Comparison of ENCODE assay signal across 10 mouse cellular contexts in genomic region chr5:129729286-129729685, GRCm38 (mm10). TPM values are rescaled to one million over a fixed set of nuclear protein-coding genes. Genes with fewer than 3 reads are reported as not detected.
DNase-seq lines count a peak whose midpoint lies in the region; ATAC-seq and TF ChIP-seq lines count a peak whose summit lies in the region.
"Had no signal": no experiment of that assay in that cellular context is flagged by ENCODE, and none has a peak within 500 bp of the region (broad histone marks: within the 10 kb centered on the region; RNA-seq: fewer than 3 reads in every experiment).

No protein-coding gene starts in this region.

- no peak overlapping the region for H3K4me2 ChIP-seq in intestine, embryonic 16.5 days (ENCODE audit: low read depth, low read length)
- H3K4me2 ChIP-seq in stomach, postnatal 0 days (replicated peaks; ENCODE audit: low read depth): no peak overlapping the region
- H3K4me2 ChIP-seq in forebrain, embryonic 12.5 days: no peak overlapping the region

- TF ChIP-seq CTCF in stomach, postnatal 0 days (IDR thresholded peaks at IDR 0.05; ENCODE audit: low read depth): no peak

- peak overlapping the region; percentile 45; the same call in 1 of the 2 replicates for H3K9ac ChIP-seq in intestine, embryonic 16.5 days (ENCODE audit: low read depth, low read length)
- H3K9ac ChIP-seq in stomach, postnatal 0 days (ENCODE audit: low read length): peak overlapping the region; percentile 35; the same call in 1 of the 2 replicates
- no peak overlapping the region for H3K9ac ChIP-seq in forebrain, embryonic 12.5 days

- 35% methylated on average over 11 of the region's 11 CpGs for WGBS in intestine, embryonic 16.5 days
- 27% methylated on average over 11 of the region's 11 CpGs for WGBS in stomach, postnatal 0 days
- 71% methylated on average over 11 of the region's 11 CpGs for WGBS in forebrain, embryonic 12.5 days

- peaks cover 29% of the 10 kb centered on the region for H3K4me1 ChIP-seq in intestine, embryonic 16.5 days (ENCODE audit: control insufficient read depth, insufficient read depth, low read length)
- H3K4me1 ChIP-seq in stomach, postnatal 0 days (replicated peaks; ENCODE audit: control insufficient read depth, insufficient read depth): peaks cover 5% of the 10 kb centered on the region; the same call in 1 of the 2 replicates
- peaks cover 22% of the 10 kb centered on the region for H3K4me1 ChIP-seq in forebrain, embryonic 12.5 days

- no peak overlapping the region for H3K4me3 ChIP-seq in intestine, embryonic 16.5 days (ENCODE audit: low read length)
- H3K4me3 ChIP-seq in stomach, postnatal 0 days (ENCODE audit: low read depth, low read length): no peak overlapping the region
- H3K4me3 ChIP-seq in forebrain, embryonic 12.5 days (replicated peaks): no peak overlapping the region

- no peak for ATAC-seq in intestine, embryonic 16.5 days
- ATAC-seq in stomach, postnatal 0 days (ENCODE audit: low FRiP score, low TSS enrichment): no peak
- ATAC-seq in forebrain, embryonic 12.5 days (ENCODE audit: low FRiP score): no peak

- no peaks in the 10 kb centered on the region for H3K9me3 ChIP-seq in intestine, embryonic 16.5 days (ENCODE audit: control insufficient read depth, low read length)
- no peaks in the 10 kb centered on the region for H3K9me3 ChIP-seq in stomach, postnatal 0 days (ENCODE audit: control insufficient read depth, low read length)
- no peaks in the 10 kb centered on the region for H3K9me3 ChIP-seq in forebrain, embryonic 12.5 days

- peak; percentile 46 to 64 for DNase-seq in cerebellum, postnatal 10 days
- DNase-seq in cerebellum, adult 11-12 months: no peak
- peak; percentile 17 for DNase-seq in lung, postnatal 10 days
- DNase-seq in lung, postnatal 25 days (ENCODE audit: low spot score): no peak
- DNase-seq in stomach, postnatal 0 days (ENCODE audit: low spot score): peak; percentile 41
- no peak for DNase-seq in layer of hippocampus, postnatal 25 days (ENCODE audit: extremely low spot score in 1 of 2, low spot score in 1 of 2)

- no peaks in the 10 kb centered on the region for H3K27me3 ChIP-seq in intestine, embryonic 16.5 days (replicated peaks; ENCODE audit: control insufficient read depth, insufficient read depth, low read length)
- H3K27me3 ChIP-seq in stomach, postnatal 0 days (ENCODE audit: control insufficient read depth, insufficient read depth, low read length): no peaks in the 10 kb centered on the region
- H3K27me3 ChIP-seq in forebrain, embryonic 12.5 days: no peaks in the 10 kb centered on the region

- H3K27ac ChIP-seq in intestine, embryonic 16.5 days (ENCODE audit: low read length): peak overlapping the region; percentile 76
- no peak overlapping the region for H3K27ac ChIP-seq in stomach, postnatal 0 days (replicated peaks)
- H3K27ac ChIP-seq in forebrain, embryonic 12.5 days: no peak overlapping the region

- no peaks in the 10 kb centered on the region for H3K36me3 ChIP-seq in intestine, embryonic 16.5 days (ENCODE audit: control insufficient read depth, insufficient read depth, low read length)
- no peaks in the 10 kb centered on the region for H3K36me3 ChIP-seq in stomach, postnatal 0 days (ENCODE audit: control insufficient read depth, insufficient read depth, low read length)
- H3K36me3 ChIP-seq in forebrain, embryonic 12.5 days (replicated peaks): 0 out of 2 replicates have a peak, but pooled peaks cover 4% of the 10 kb centered on the region

- no peak for TF ChIP-seq EP300 in stomach, postnatal 0 days (optimal IDR thresholded peaks at IDR 0.05)

RNA-seq across cellular contexts. Expression of gene Nipsnap2, which starts 4.4 kb away (rescaled TPM):
- 73.9 and 80.4 TPM in 2 replicates for polyA plus RNA-seq in intestine, embryonic 16.5 days (2015; fragmentation: Nextera tagmentation; extraction: Ambion mirVana)
- polyA plus RNA-seq in stomach, postnatal 0 days (2015; fragmentation: Nextera tagmentation; extraction: Ambion mirVana): 87.1 and 92.5 TPM in 2 replicates
- 10 to 100 TPM; 79.5 to 89.7 TPM for total RNA-seq in layer of hippocampus, postnatal 25 days (2021)
- 79.0 and 83.1 TPM in 2 replicates for polyA plus RNA-seq in forebrain, embryonic 12.5 days (2016; fragmentation: Nextera tagmentation; extraction: Ambion mirVana)

RNA-seq across cellular contexts. Expression of gene Mrps17, which starts 14.0 kb away (rescaled TPM):
- 183 and 196 TPM in 2 replicates for polyA plus RNA-seq in intestine, embryonic 16.5 days (2015; fragmentation: Nextera tagmentation; extraction: Ambion mirVana)
- 135 and 140 TPM in 2 replicates for polyA plus RNA-seq in stomach, postnatal 0 days (2015; fragmentation: Nextera tagmentation; extraction: Ambion mirVana)
- 10 to 100 TPM; 78.8 to 81.4 TPM for total RNA-seq in layer of hippocampus, postnatal 25 days (2021)
- 160 and 166 TPM in 2 replicates for polyA plus RNA-seq in forebrain, embryonic 12.5 days (2016; fragmentation: Nextera tagmentation; extraction: Ambion mirVana)

RNA-seq across cellular contexts. Expression of gene Sept14, which starts 21.0 kb away (rescaled TPM):
- not detected in 2 replicates for polyA plus RNA-seq in intestine, embryonic 16.5 days (2015; fragmentation: Nextera tagmentation; extraction: Ambion mirVana)
- not detected in 2 replicates for polyA plus RNA-seq in stomach, postnatal 0 days (2015; fragmentation: Nextera tagmentation; extraction: Ambion mirVana)
- not detected for total RNA-seq in layer of hippocampus, postnatal 25 days (2021)
- not detected in 2 replicates for polyA plus RNA-seq in forebrain, embryonic 12.5 days (2016; fragmentation: Nextera tagmentation; extraction: Ambion mirVana)
- total RNA-seq: hematopoietic stem cell, adult 5-6 weeks had no signal
- polyA plus RNA-seq: C2C12 had no signal

RNA-seq across cellular contexts. Expression of gene Psph, which starts 58.0 kb away (rescaled TPM):
- polyA plus RNA-seq in intestine, embryonic 16.5 days (2015; fragmentation: Nextera tagmentation; extraction: Ambion mirVana): 48.0 and 57.1 TPM in 2 replicates
- polyA plus RNA-seq in stomach, postnatal 0 days (2015; fragmentation: Nextera tagmentation; extraction: Ambion mirVana): 28.8 and 31.1 TPM in 2 replicates
- 10 to 100 TPM; 26.8 to 32.5 TPM for total RNA-seq in layer of hippocampus, postnatal 25 days (2021)
- 42.8 and 47.3 TPM in 2 replicates for polyA plus RNA-seq in forebrain, embryonic 12.5 days (2016; fragmentation: Nextera tagmentation; extraction: Ambion mirVana)

RNA-seq across cellular contexts. Expression of gene Zfp11, which starts 59.4 kb away (rescaled TPM):
- polyA plus RNA-seq in intestine, embryonic 16.5 days (2015; fragmentation: Nextera tagmentation; extraction: Ambion mirVana): 2.6 and 3.1 TPM in 2 replicates
- polyA plus RNA-seq in stomach, postnatal 0 days (2015; fragmentation: Nextera tagmentation; extraction: Ambion mirVana): 0.98 and 1.2 TPM in 2 replicates
- 1 to 10 TPM; 6.9 to 7.3 TPM for total RNA-seq in layer of hippocampus, postnatal 25 days (2021)
- polyA plus RNA-seq in forebrain, embryonic 12.5 days (2016; fragmentation: Nextera tagmentation; extraction: Ambion mirVana): 5.6 and 6.3 TPM in 2 replicates

Comparison
In these comparisons a context has a peak if more than half of its experiments do, and no peak if none do; other contexts are left out.
1. DNase-seq: peak in cerebellum, postnatal 10 days (2 of 2), lung, postnatal 10 days (single experiment) and stomach, postnatal 0 days (single experiment); none in cerebellum, adult 11-12 months (single experiment), lung, postnatal 25 days (single experiment) and layer of hippocampus, postnatal 25 days (0 of 2).